Mouse (Mus musculus) kidney, postnatal 0 days (tissue): Measurements from ENCODE around the gene Cpeb3. TPM values are rescaled to one million over a fixed set of nuclear protein-coding genes. Genes with fewer than 3 reads are reported as not detected.
A peak's percentile ranks its signal among the peaks of the same experiment; 100 is the strongest.
"Not testable (repeated sequence)": the region's sequence is repeated elsewhere in the genome, so short reads cannot be mapped to it uniquely, and the experiment has no call there.

Experiments used
- ATAC-seq: fragments of 200-750 bp; cut with Nextera tagmentation; replicated peaks from 2 replicates; pipeline ENCODE4 v1.8.0; 2017; ENCODE audit warnings: low read depth, moderate number of reproducible peaks, moderate TSS enrichment, moderate library complexity; ENCODE audit not compliant: low FRiP score
- DNase-seq: peaks from one replicate; pipeline ENCODE4 v3.0.0-alpha.2; 2016; ENCODE audit warnings: low spot score
- H3K27ac ChIP-seq: fragments of 300-500 bp; sonication (generic); 2 replicates; pipeline ENCODE4 v1.5.1; 2014; ENCODE audit warnings: mild to moderate bottlenecking
- H3K27me3 ChIP-seq: fragments of 300-500 bp; sonication (generic); 2 replicates; pipeline ENCODE4 v1.6.1; 2014; ENCODE audit warnings: low read length, mixed read lengths; ENCODE audit not compliant: insufficient read depth
- H3K36me3 ChIP-seq: fragments of 300-500 bp; sonication (generic); 2 replicates; pipeline ENCODE4 v1.6.1; 2014; ENCODE audit warnings: low read length, mixed read lengths; ENCODE audit not compliant: insufficient read depth
- H3K4me1 ChIP-seq: fragments of 300-500 bp; sonication (generic); replicated peaks from 2 replicates; pipeline ENCODE4 v1.6.1; 2014; ENCODE audit warnings: antibody characterized with exemption, low read length, mixed read lengths; ENCODE audit not compliant: insufficient read depth
- H3K4me2 ChIP-seq: fragments of 300-500 bp; sonication (generic); 2 replicates; pipeline ENCODE4 v1.6.1; 2014; ENCODE audit warnings: mild to moderate bottlenecking, low read length, moderate library complexity, mixed read lengths
- H3K4me3 ChIP-seq: fragments of 300-500 bp; sonication (generic); replicated peaks from 2 replicates; pipeline ENCODE4 v1.5.1; 2014; ENCODE audit warnings: low read depth, low read length
- H3K9ac ChIP-seq: fragments of 300-500 bp; sonication (generic); 2 replicates; pipeline ENCODE4 v1.6.1; 2014; ENCODE audit warnings: low read depth, low read length
- H3K9me3 ChIP-seq: fragments of 300-500 bp; sonication (generic); replicated peaks from 2 replicates; pipeline ENCODE4 v1.6.1; 2016; ENCODE audit warnings: low read length, inconsistent platforms, mixed read lengths
- CTCF ChIP-seq: IDR thresholded peaks from 2 replicates; pipeline ENCODE4 v1.5.1; 2016; ENCODE audit warnings: antibody characterized with exemption, low read depth, mild to moderate bottlenecking, moderate library complexity
- WGBS: fragments of 180-500 bp; shearing (Covaris S2); extraction: QIAGEN DNeasy Blood & Tissue Kit; methylation state at CpG from one replicate; pipeline ENCODE4 v1.1.7; 2014; 5-methylcytosine and 5-hydroxymethylcytosine counted together
- polyA plus RNA-seq: library from polyadenylated mRNA; unstranded; fragments of >200 nt; fragmentation: Nextera tagmentation; extraction: Ambion mirVana; gene quantifications from 2 replicates; pipeline ENCODE4 v1.2.1, GENCODE M21; 2015

The Cpeb3 gene
- polyA plus RNA-seq, 1 experiment from 2014 or later, result 2.1 TPM

DNA sequence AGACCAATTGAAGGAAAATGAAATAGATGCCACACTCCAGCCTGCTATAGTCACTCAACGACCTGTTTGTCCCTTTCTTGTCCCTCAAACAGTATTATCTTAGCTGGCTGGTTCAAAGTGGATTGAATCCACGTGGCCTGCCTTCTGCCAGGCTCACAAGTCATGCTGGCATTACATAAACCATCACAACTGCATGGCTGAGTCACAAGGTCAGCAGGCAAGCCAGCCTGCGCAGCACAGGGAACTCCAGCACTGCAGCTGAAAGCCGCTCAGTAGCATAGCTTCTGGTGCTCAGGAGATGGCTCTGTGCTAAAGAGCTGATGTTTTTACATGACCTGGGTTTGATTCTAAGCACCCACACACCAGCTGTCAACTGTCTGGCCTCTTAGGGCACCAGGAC is 130.3 kb downstream of the Cpeb3 start:
- no peaks in the 10 kb centered on the region for H3K9me3 ChIP-seq
- ATAC-seq (peak; percentile 54), DNase-seq (no peak)
- no peak overlapping the region for H3K4me2 ChIP-seq
- H3K4me1 ChIP-seq, result no peaks in the 10 kb centered on the region
- H3K4me3 ChIP-seq, result no peak overlapping the region
- no peak overlapping the region for H3K27ac ChIP-seq
- TF ChIP-seq CTCF, result no peak
- H3K9ac ChIP-seq, result no peak overlapping the region
- no peaks in the 10 kb centered on the region for H3K36me3 ChIP-seq
- 30% methylated on average over 4 of the region's 4 CpGs for WGBS
- no peaks in the 10 kb centered on the region for H3K27me3 ChIP-seq

DNA sequence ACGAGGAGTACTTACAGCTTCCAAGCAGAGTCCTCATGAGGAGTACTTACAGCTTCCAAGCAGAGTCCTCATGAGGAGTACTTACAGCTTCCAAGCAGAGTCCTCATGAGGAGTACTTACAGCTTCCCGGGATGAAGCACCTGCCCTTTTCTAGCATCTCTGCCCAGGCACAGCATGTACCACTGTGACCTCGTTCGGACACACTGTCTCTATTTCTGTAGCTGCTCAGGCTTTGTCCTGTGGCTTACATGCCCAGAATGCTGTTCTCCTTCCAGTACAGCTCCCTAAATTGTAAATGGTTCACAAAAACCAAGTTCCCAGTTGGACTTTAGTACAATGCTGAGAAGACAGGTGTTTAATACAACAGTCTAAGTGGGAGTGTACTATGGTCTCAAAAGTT is 131.1 kb downstream of the Cpeb3 start:
- not testable (repeated sequence) for DNase-seq, ATAC-seq, H3K4me3 ChIP-seq, H3K4me1 ChIP-seq, H3K27ac ChIP-seq, H3K36me3 ChIP-seq, H3K9me3 ChIP-seq, H3K9ac ChIP-seq, H3K27me3 ChIP-seq, H3K4me2 ChIP-seq
- 86% methylated on average over 4 of the region's 4 CpGs for WGBS

DNA sequence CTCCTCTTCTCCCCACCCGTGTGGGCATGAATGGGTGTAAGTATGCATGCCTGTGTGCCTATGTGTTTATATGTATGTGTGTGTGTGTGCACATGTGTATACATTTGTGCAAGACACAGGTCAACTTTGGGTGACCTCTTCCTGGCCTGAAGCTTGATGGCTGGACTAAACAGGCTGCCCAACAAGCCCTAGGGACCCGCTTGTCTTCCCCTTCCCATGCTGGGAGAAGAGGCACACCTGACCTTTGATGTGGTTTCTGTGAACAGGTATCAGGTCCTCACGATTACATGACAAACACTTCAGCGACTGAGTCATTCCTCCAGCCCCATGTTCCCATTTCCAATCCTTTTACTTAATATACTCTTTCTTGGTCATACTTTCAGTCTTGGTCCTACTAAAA is 131.8 kb downstream of the Cpeb3 start:
- ATAC-seq (no peak), DNase-seq (no peak)
- H3K27ac ChIP-seq, result 0 out of 2 replicates have a peak overlapping the region, but pooled peaks have one; percentile 19
- H3K9ac ChIP-seq, result no peak overlapping the region
- no peak overlapping the region for H3K4me3 ChIP-seq
- no peaks in the 10 kb centered on the region for H3K27me3 ChIP-seq
- no peaks in the 10 kb centered on the region for H3K9me3 ChIP-seq
- TF ChIP-seq CTCF, result no peak
- no peaks in the 10 kb centered on the region for H3K36me3 ChIP-seq
- H3K4me2 ChIP-seq, result no peak overlapping the region
- H3K4me1 ChIP-seq, result no peaks in the 10 kb centered on the region
- WGBS, result 82% methylated on average over 4 of the region's 4 CpGs

DNA sequence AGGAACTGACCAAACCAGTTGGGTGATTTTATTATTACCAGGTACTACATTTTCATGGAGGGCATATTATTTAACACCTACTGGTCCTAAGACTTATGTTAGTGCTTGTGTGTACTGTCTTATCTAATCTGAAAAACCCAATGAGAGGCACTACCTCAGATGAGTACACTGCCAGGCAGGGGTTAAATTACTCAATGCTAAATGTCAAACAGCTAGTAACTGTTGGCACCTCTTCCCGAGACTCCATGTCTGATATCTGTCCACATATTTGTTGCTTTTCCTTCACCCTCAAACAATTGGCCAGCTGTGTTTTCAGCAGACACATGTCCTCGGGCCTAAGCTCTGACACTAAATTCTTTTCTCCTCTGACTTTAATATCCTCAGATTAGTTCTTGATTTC is 132.3 kb downstream of the Cpeb3 start:
- no peak for DNase-seq
- Histone ChIP-seq H3K4me2 (no peak overlapping the region), H3K4me3 (no peak overlapping the region), H3K4me1 (no peaks in the 10 kb centered on the region), H3K27ac (peak overlapping the region; percentile 19; the same call in 1 of the 2 replicates), H3K9ac (no peak overlapping the region), H3K27me3 (no peaks in the 10 kb centered on the region), H3K9me3 (no peaks in the 10 kb centered on the region), H3K36me3 (no peaks in the 10 kb centered on the region)
- TF ChIP-seq CTCF, result no peak
- 32% methylated on average over 2 of the region's 2 CpGs for WGBS
- no peak for ATAC-seq

DNA sequence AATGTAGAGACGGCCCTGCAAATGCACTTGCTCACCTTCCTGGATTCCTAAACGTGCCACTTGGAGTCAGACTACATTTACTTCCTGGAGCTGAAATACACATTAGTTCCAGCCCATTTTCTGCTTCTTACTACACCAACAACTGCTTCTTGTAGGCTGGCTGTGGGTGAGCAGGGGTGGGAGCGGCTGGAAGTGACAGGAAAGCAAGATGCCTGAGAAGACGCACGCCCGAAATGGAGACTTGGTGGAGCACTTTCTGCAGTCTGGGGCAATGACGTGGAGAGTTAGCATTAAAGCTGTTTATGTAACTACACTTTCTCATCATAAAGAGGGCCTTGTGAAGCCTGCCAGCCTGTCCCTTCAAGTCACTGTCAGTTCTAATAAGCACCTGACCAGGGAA is 132.7 kb downstream of the Cpeb3 start:
- H3K27ac ChIP-seq, result peak overlapping the region; percentile 19; the same call in 1 of the 2 replicates
- TF ChIP-seq CTCF, result no peak
- no peaks in the 10 kb centered on the region for H3K36me3 ChIP-seq
- no peak for ATAC-seq
- no peak overlapping the region for H3K4me3 ChIP-seq
- no peak overlapping the region for H3K4me2 ChIP-seq
- H3K4me1 ChIP-seq, result no peaks in the 10 kb centered on the region
- 62% methylated on average over 7 of the region's 7 CpGs for WGBS
- no peaks in the 10 kb centered on the region for H3K9me3 ChIP-seq
- H3K27me3 ChIP-seq, result no peaks in the 10 kb centered on the region
- H3K9ac ChIP-seq, result no peak overlapping the region
- no peak for DNase-seq

DNA sequence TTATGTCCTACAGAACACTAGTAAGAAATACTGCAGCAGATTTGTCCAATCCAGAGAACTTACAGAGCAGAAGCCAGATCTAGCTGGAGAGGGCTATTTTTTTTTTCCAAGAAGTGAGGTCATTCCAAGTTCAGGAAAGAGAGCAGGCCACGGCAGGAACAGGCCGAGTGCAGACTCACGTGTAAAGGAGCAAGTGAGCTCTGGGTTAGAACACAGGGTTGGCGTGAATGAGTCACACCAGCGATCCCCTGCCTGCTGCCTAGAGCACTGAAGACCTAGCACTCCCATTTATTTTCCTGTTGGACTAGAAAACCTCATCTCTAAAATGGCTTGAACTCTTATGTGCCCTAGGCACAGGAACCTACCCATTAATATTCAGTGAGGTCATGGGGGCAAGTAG is 133.7 kb downstream of the Cpeb3 start:
- DNase-seq (no peak), ATAC-seq (no peak; the same call in 1 of the 2 replicates)
- WGBS, result 58% methylated on average over 5 of the region's 5 CpGs
- no peaks in the 10 kb centered on the region for H3K9me3 ChIP-seq
- no peaks in the 10 kb centered on the region for H3K36me3 ChIP-seq
- TF ChIP-seq CTCF, result no peak
- no peak overlapping the region for H3K4me2 ChIP-seq
- no peak overlapping the region for H3K4me3 ChIP-seq
- no peaks in the 10 kb centered on the region for H3K4me1 ChIP-seq
- H3K27me3 ChIP-seq, result no peaks in the 10 kb centered on the region
- no peak overlapping the region for H3K9ac ChIP-seq
- peak overlapping the region; percentile 71 for H3K27ac ChIP-seq

DNA sequence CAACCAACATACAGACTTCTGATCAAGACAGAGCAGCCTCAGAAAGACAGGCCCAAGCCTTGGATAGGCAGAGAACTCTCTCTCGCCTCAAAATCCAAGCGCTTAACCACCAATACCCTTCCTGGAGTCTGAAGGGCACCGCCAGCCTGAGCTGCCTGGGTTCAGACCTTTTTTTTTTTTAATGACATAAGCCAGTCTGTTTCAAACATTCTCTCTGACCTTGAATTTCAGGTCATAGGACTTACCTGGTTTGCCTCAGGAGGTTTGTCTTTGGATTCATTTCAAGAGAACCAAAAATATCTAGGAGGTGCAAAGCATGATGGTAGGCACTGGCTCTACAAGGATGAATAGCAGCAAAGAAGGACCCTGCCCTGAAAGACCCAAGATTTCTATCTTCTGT is 134.1 kb downstream of the Cpeb3 start:
- peak overlapping the region; percentile 71 for H3K27ac ChIP-seq
- no peaks in the 10 kb centered on the region for H3K9me3 ChIP-seq
- DNase-seq (no peak), ATAC-seq (0 out of 2 replicates have a peak, but pooled peaks have one; percentile 29)
- H3K36me3 ChIP-seq, result no peaks in the 10 kb centered on the region
- H3K9ac ChIP-seq, result no peak overlapping the region
- 81% methylated on average over 3 of the region's 3 CpGs for whole genome bisulfite sequencing
- H3K4me2 ChIP-seq, result no peak overlapping the region
- no peak for TF ChIP-seq CTCF
- H3K4me3 ChIP-seq, result no peak overlapping the region
- H3K4me1 ChIP-seq, result no peaks in the 10 kb centered on the region
- H3K27me3 ChIP-seq, result no peaks in the 10 kb centered on the region
